9 mouse cellular contexts compared by ENCODE assay signal in genomic region chr15:83118360-83118759, GRCm38 (mm10). TPM values are rescaled to one million over a fixed set of nuclear protein-coding genes. Genes with fewer than 3 reads are reported as not detected.
DNase-seq lines count a peak whose midpoint lies in the region; TF ChIP-seq lines count a peak whose summit lies in the region.
"Had no signal": no experiment of that assay in that cellular context is flagged by ENCODE, and none has a peak within 500 bp of the region (broad histone marks: within the 10 kb centered on the region; RNA-seq: fewer than 3 reads in every experiment).

No protein-coding gene starts in this region.

- H3K4me3 ChIP-seq in heart, adult 2 months, result no peak overlapping the region
- H3K4me3 ChIP-seq: stomach, embryonic 15.5 days had no signal

- WGBS in heart, adult 2 months, result 55% methylated on average over 7 of the region's 7 CpGs

- TF ChIP-seq POLR2A in heart, adult 2 months (IDR thresholded peaks at IDR 0.05; ENCODE audit: insufficient read depth, low read depth, low read length), result no peak

- H3K9ac ChIP-seq in heart, adult 2 months (ENCODE audit: low read depth, low read length), result no peak overlapping the region
- H3K9ac ChIP-seq: stomach, embryonic 15.5 days had no signal

- DNase-seq in heart, adult 2 months, result no peak
- no peak for DNase-seq in heart, adult 9 months (ENCODE audit: low spot score in 2 of 2)
- DNase-seq in urinary bladder, postnatal 14 days (ENCODE audit: low spot score), result peak; percentile 47
- no peak for DNase-seq in urinary bladder, adult 2 months (ENCODE audit: low spot score)
- DNase-seq in kidney, postnatal 10 days, result peak; percentile 71
- DNase-seq in retina, embryonic 14.5 days (ENCODE audit: low spot score), result peak; percentile 38
- DNase-seq in urinary bladder, adult 18-20 months (ENCODE audit: low spot score in 2 of 2), result no peak
- no peak for DNase-seq in gastrocnemius, postnatal 14 days

- H3K4me1 ChIP-seq in heart, adult 2 months (ENCODE audit: control insufficient read depth, insufficient read depth, low read length), result no peaks in the 10 kb centered on the region

- intact Hi-C loops in heart, adult 2 months (cut with DNase I), result no loop called here
- intact Hi-C loops in gastrocnemius, postnatal 14 days (cut with DNase I; ENCODE audit: low total_unique reads), result no loop called here

- H3K79me2 ChIP-seq in heart, adult 2 months (replicated peaks; ENCODE audit: control insufficient read depth, insufficient read depth, low read length), result no peaks in the 10 kb centered on the region

- H3K27ac ChIP-seq in heart, adult 2 months, result no peak overlapping the region
- H3K27ac ChIP-seq: stomach, embryonic 15.5 days had no signal

- peak; percentile 55 for TF ChIP-seq CTCF in heart, adult 2 months (IDR thresholded peaks at IDR 0.05)

- TF ChIP-seq EP300 in heart, adult 2 months (IDR thresholded peaks at IDR 0.05; ENCODE audit: insufficient read depth, low read depth, low read length), result no peak

- H3K27me3 ChIP-seq in heart, adult 2 months (ENCODE audit: control insufficient read depth, insufficient read depth, low read length), result no peaks in the 10 kb centered on the region
- H3K27me3 ChIP-seq: stomach, embryonic 15.5 days had no signal

- no peaks in the 10 kb centered on the region for H3K36me3 ChIP-seq in heart, adult 2 months (ENCODE audit: control insufficient read depth, insufficient read depth, low read length)

RNA-seq across cellular contexts. Expression of gene Rrp7a, which starts 4.2 kb away (rescaled TPM):
- total RNA-seq in heart, adult 2 months (2021), result 10 to 100 TPM; 39.9 to 40.9 TPM
- polyA plus RNA-seq in heart, adult 2 months (2012; rRNA removed), result 60.0 and 62.0 TPM in 2 replicates
- 56.1 and 60.9 TPM in 2 replicates for polyA plus RNA-seq in urinary bladder, adult 2 months (2012; rRNA removed)
- total RNA-seq in gastrocnemius, postnatal 14 days (2021), result 10 to 100 TPM; 40.2 to 41.2 TPM

RNA-seq across cellular contexts. Expression of gene Serhl, which starts 29.1 kb away (rescaled TPM):
- total RNA-seq in heart, adult 2 months (2021), result 10 to 100 TPM; 36.8 to 41.0 TPM
- polyA plus RNA-seq in heart, adult 2 months (2012; rRNA removed), result 82.7 and 90.2 TPM in 2 replicates
- polyA plus RNA-seq in urinary bladder, adult 2 months (2012; rRNA removed), result 48.2 and 70.3 TPM in 2 replicates
- 10 to 100 TPM; 31.9 to 32.5 TPM for total RNA-seq in gastrocnemius, postnatal 14 days (2021)

RNA-seq across cellular contexts. Expression of gene Poldip3, which starts 30.8 kb away (rescaled TPM):
- 10 to 100 TPM; 23.6 to 24.7 TPM for total RNA-seq in heart, adult 2 months (2021)
- 20.0 and 27.0 TPM in 2 replicates for polyA plus RNA-seq in heart, adult 2 months (2012; rRNA removed)
- polyA plus RNA-seq in urinary bladder, adult 2 months (2012; rRNA removed), result 60.9 and 64.6 TPM in 2 replicates
- total RNA-seq in gastrocnemius, postnatal 14 days (2021), result 10 to 100 TPM; 25.8 to 26.5 TPM

RNA-seq across cellular contexts. Expression of gene Cyb5r3, which starts 54.0 kb away (rescaled TPM):
- total RNA-seq in heart, adult 2 months (2021), result 10 to 100 TPM; 75.6 to 87.2 TPM
- 97.7 and 103 TPM in 2 replicates for polyA plus RNA-seq in heart, adult 2 months (2012; rRNA removed)
- polyA plus RNA-seq in urinary bladder, adult 2 months (2012; rRNA removed), result 131 and 197 TPM in 2 replicates
- 10 to 100 TPM; 69.1 to 74.4 TPM for total RNA-seq in gastrocnemius, postnatal 14 days (2021)

Comparison
In these comparisons a context has a peak if more than half of its experiments do, and no peak if none do; other contexts are left out.
1. DNase-seq: peak in urinary bladder, postnatal 14 days (single experiment), kidney, postnatal 10 days (single experiment) and retina, embryonic 14.5 days (single experiment); none in heart, adult 2 months (0 of 2), heart, adult 9 months (0 of 2), urinary bladder, adult 2 months (single experiment), urinary bladder, adult 18-20 months (0 of 2) and gastrocnemius, postnatal 14 days (single experiment).